Mouse (Mus musculus): ENCODE data around the gene 1810043G02Rik. TPM values are rescaled to one million over a fixed set of nuclear protein-coding genes. Genes with fewer than 3 reads are reported as not detected.
"Not testable (repeated sequence)": the region's sequence is repeated elsewhere in the genome, so short reads cannot be mapped to it uniquely, and the experiment has no call there.

1810043G02Rik gene
- 3.7 and 4.0 TPM in 2 replicates for polyA plus RNA-seq (2015; fragmentation: Nextera tagmentation; extraction: Ambion mirVana)

DNA sequence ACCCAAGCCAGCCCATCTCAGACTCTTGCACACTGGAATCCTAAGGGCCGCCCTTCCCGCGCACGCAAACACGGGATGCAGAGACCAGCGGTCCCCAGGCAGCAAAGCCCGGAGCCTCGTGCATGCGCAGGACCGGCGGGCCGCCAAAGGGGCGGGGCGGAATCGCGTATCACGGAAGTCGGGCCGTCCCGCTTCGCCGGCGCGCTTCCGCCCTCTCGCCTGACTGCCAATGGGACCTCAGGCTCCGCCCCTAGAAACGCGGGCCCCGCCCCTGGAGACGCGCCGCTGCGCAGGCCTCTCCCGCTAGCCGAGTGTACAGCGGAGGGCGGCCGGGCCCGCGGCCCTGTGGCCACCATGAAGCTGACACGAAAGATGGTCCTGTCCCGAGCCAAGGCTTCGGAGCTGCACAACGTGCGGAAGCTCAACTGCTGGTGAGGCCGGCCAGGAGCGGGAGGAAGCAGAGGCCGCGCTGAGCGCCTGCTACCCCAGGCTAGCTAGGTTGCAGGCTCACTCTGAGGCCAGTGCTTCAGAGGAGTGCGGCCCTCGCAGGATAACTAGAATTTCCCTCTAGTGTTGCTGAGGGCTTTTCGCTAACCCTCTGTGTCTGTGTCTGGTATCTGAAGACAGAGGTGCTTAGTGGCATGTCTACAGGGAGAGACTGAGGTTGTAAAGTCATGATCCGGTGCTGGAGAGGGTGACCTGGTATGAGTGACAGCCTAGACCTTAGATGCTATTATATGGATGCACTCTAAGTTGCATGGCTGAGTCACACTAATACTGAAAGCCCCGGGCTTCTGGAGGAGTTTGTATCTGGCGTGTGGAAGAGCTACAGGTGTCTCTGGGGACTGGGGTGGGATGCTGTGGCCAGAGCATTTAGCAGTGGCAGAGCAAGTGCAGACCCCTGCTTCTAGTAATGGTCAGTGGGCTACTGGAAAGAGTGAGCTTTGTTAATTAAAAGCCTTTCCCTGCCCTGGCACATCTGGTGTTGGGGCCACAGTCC, at the start of gene 1810043G02Rik:
Gene 1810043G02Rik (plus strand): TSS at position 174 of the 1,000 bp plus-strand sequence.
- Histone ChIP-seq H3K4me2 (ENCODE audit: low read depth, low read length) (peak within 1 kb of the TSS; percentile 97), H3K4me1 (ENCODE audit: control insufficient read depth, low read depth, low read length) (peaks cover 21% of the 10 kb centered on the region), H3K9me3 (replicated peaks; ENCODE audit: control insufficient read depth, low read length) (no peaks in the 10 kb centered on the region), H3K27ac (ENCODE audit: low read length) (no peak within 1 kb of the TSS), H3K4me3 (ENCODE audit: low read depth, low read length) (peak within 1 kb of the TSS; percentile 74), H3K36me3 (ENCODE audit: control insufficient read depth, insufficient read depth) (no peaks in the 10 kb centered on the region), H3K27me3 (ENCODE audit: control insufficient read depth, insufficient read depth, low read depth, low read length) (no peaks in the 10 kb centered on the region), H3K9ac (ENCODE audit: low read depth, low read length) (peak within 1 kb of the TSS; percentile 74)
- ATAC-seq (ENCODE audit: low read depth), result peak; percentile 96
- 2% methylated on average over 55 of the region's 57 CpGs for WGBS (ENCODE audit: insufficient replicate concordance)

DNA sequence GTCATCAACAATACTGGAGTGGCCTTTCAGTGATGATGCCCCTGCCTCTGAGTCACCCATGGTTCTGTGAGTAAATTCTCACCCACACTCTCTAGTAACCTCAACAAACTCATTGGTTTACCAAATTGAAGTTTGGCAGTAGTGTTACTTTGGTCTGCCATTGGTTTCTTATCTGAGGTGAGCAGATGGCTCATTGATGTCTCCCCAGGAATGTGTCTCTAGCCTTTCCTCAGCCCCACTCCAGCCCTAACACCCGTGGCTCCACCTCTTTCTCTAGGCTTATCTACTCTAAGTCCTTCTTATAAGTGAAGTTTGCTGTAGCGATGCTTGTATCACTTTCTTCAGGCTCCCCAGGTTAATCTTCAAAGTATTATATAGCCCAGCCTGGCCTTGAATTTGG, 38.6 kb upstream of the 1810043G02Rik start:
- no peaks in the 10 kb centered on the region for H3K27me3 ChIP-seq (ENCODE audit: control insufficient read depth, insufficient read depth, low read depth, low read length)
- 19% methylated on average over 2 of the region's 2 CpGs for WGBS (ENCODE audit: insufficient replicate concordance)
- H3K9me3 ChIP-seq (replicated peaks; ENCODE audit: control insufficient read depth, low read length), result no peaks in the 10 kb centered on the region
- H3K4me2 ChIP-seq (ENCODE audit: low read depth, low read length), result no peak overlapping the region
- no peak for ATAC-seq (ENCODE audit: low read depth)
- no peak overlapping the region for H3K4me3 ChIP-seq (ENCODE audit: low read depth, low read length)
- H3K36me3 ChIP-seq (ENCODE audit: control insufficient read depth, insufficient read depth), result no peaks in the 10 kb centered on the region
- H3K9ac ChIP-seq (ENCODE audit: low read depth, low read length), result no peak overlapping the region
- H3K4me1 ChIP-seq (ENCODE audit: control insufficient read depth, low read depth, low read length), result no peaks in the 10 kb centered on the region
- H3K27ac ChIP-seq (ENCODE audit: low read length), result no peak overlapping the region

DNA sequence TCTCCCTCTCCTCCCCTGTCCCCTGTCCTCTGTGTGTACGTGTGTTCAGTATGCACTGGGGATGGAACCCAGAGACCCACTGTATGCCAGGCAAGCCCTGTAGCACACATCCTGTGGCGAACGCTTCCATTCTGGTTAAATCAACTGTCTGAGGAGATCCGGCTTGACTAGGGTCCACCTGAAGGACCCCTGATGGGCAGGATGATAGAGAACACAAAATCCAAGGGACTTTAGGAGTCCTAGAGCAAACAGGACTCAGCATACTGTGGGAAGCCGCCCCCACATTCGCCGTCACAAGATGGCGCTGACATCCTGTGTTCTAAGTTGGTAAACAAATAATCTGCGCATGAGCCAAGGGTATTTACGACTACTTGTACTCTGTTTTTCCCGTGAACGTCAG, 27.9 kb upstream of the 1810043G02Rik start:
- ATAC-seq (ENCODE audit: low read depth); H3K36me3 ChIP-seq (ENCODE audit: control insufficient read depth, insufficient read depth): not testable (repeated sequence)
- 76% methylated on average over 8 of the region's 12 CpGs for WGBS (ENCODE audit: insufficient replicate concordance)

DNA sequence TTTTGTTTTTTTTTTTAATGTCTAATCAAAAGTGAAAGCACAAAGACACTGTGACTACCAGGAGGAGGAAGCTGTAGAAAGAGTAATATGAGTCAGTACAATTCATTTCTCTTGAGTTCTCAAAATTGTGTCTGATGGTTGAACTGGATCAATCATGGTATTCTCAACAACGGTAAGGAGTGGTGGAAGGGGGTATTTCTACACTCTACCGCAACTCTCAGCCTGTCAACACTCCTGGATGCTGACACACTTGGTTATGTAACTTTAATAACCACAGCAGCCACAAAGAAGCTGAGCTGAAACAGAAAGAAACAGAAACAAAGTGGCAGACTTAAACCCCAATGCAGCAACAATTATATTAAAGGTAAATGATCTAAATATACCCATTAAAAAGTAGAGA, 15.6 kb upstream of the 1810043G02Rik start:
- H3K27ac ChIP-seq (ENCODE audit: low read length), result no peak overlapping the region

More for the DNA sequence above, 27.9 kb upstream of the 1810043G02Rik start:
- not testable (repeated sequence) for H3K4me3 ChIP-seq (ENCODE audit: low read depth, low read length); H3K27ac ChIP-seq (ENCODE audit: low read length); H3K4me2 ChIP-seq (ENCODE audit: low read depth, low read length); H3K4me1 ChIP-seq (ENCODE audit: control insufficient read depth, low read depth, low read length); H3K9me3 ChIP-seq (replicated peaks; ENCODE audit: control insufficient read depth, low read length); H3K9ac ChIP-seq (ENCODE audit: low read depth, low read length); H3K27me3 ChIP-seq (ENCODE audit: control insufficient read depth, insufficient read depth, low read depth, low read length)

DNA sequence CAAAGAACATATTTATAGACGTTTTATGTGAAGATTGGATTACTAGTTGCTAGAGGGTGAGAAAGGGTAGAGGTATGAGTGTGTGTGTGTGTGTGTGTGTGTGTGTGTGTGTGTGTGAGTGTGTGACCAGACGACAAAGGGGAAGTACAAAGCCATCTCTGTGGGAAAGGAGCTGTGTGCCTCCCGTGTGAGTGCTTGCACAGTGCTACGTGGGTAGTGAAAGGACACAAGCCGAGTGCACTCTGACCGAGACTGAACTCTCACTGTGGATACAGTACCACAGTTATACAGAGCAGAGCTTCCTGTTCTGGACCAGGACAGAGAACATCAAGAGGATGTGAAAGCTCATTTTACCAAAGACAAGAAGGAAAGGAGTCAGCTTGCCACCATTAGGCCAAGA, 14.4 kb upstream of the 1810043G02Rik start:
- H3K9me3 ChIP-seq (replicated peaks; ENCODE audit: control insufficient read depth, low read length), result no peaks in the 10 kb centered on the region
- no peaks in the 10 kb centered on the region for H3K36me3 ChIP-seq (ENCODE audit: control insufficient read depth, insufficient read depth)
- H3K4me1 ChIP-seq (ENCODE audit: control insufficient read depth, low read depth, low read length), result no peaks in the 10 kb centered on the region
- no peak overlapping the region for H3K9ac ChIP-seq (ENCODE audit: low read depth, low read length)
- H3K27me3 ChIP-seq (ENCODE audit: control insufficient read depth, insufficient read depth, low read depth, low read length), result peaks cover 3% of the 10 kb centered on the region
- no peak overlapping the region for H3K4me3 ChIP-seq (ENCODE audit: low read depth, low read length)
- H3K27ac ChIP-seq (ENCODE audit: low read length), result no peak overlapping the region
- ATAC-seq (ENCODE audit: low read depth), result peak; percentile 67
- no peak overlapping the region for H3K4me2 ChIP-seq (ENCODE audit: low read depth, low read length)
- WGBS (ENCODE audit: insufficient replicate concordance), result 25% methylated on average over 6 of the region's 6 CpGs

More for the DNA sequence above, 15.6 kb upstream of the 1810043G02Rik start:
- Histone ChIP-seq H3K4me3 (ENCODE audit: low read depth, low read length) (no peak overlapping the region), H3K9ac (ENCODE audit: low read depth, low read length) (no peak overlapping the region), H3K4me1 (ENCODE audit: control insufficient read depth, low read depth, low read length) (no peaks in the 10 kb centered on the region), H3K27me3 (ENCODE audit: control insufficient read depth, insufficient read depth, low read depth, low read length) (no peaks in the 10 kb centered on the region), H3K36me3 (ENCODE audit: control insufficient read depth, insufficient read depth) (no peaks in the 10 kb centered on the region), H3K4me2 (ENCODE audit: low read depth, low read length) (no peak overlapping the region), H3K9me3 (replicated peaks; ENCODE audit: control insufficient read depth, low read length) (no peaks in the 10 kb centered on the region)
- 28% methylated on average over 2 of the region's 2 CpGs for WGBS (ENCODE audit: insufficient replicate concordance)
- ATAC-seq (ENCODE audit: low read depth), result no peak

DNA sequence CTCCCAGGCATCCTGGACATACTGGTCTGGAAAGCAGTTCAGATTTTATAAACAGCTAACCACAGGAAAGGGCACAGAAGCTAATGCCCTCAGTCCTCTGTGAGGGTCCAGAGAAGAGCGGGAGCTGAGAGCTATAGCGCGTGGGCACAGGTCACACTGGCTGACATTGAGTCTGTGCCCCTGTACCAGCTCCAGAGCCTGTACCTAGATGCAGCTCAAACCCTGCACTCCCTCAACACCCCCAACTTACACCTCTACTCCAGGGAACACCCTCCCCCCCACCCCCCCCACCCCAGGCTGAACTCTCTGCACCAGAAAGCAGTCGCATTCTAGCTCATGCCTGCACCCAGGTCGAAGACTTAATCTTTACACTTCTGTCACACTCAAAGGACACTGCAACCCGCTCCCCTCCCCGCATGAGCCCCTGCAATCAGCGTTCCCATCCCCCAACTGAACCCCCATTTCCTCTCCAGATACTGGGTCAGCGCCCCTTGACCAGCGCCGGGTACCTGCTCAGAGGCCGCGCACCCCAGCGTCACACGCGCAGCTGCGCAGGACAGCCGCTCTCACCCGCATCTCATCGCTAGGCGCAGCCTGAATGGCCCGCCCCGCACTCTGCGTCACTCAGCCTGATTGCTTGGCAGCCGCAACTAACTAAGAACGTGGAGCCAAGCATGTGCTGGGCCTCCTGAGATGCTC, 8.9 kb upstream of the 1810043G02Rik start:
- peaks cover 17% of the 10 kb centered on the region for H3K27me3 ChIP-seq (ENCODE audit: control insufficient read depth, insufficient read depth, low read depth, low read length)
- peak overlapping the region; percentile 32 for H3K4me2 ChIP-seq (ENCODE audit: low read depth, low read length)
- ATAC-seq (ENCODE audit: low read depth), result 0 out of 2 replicates have a peak, but pooled peaks have one; percentile 12
- no peaks in the 10 kb centered on the region for H3K36me3 ChIP-seq (ENCODE audit: control insufficient read depth, insufficient read depth)
- H3K27ac ChIP-seq (ENCODE audit: low read length), result no peak overlapping the region; the same call in 1 of the 2 replicates
- H3K4me1 ChIP-seq (ENCODE audit: control insufficient read depth, low read depth, low read length), result no peaks in the 10 kb centered on the region; the same call in 1 of the 2 replicates
- no peak overlapping the region for H3K9ac ChIP-seq (ENCODE audit: low read depth, low read length)
- WGBS (ENCODE audit: insufficient replicate concordance), result 6% methylated on average over 26 of the region's 26 CpGs
- H3K4me3 ChIP-seq (ENCODE audit: low read depth, low read length), result 0 out of 2 replicates have a peak overlapping the region, but pooled peaks have one; percentile 1
- no peaks in the 10 kb centered on the region for H3K9me3 ChIP-seq (replicated peaks; ENCODE audit: control insufficient read depth, low read length)

DNA sequence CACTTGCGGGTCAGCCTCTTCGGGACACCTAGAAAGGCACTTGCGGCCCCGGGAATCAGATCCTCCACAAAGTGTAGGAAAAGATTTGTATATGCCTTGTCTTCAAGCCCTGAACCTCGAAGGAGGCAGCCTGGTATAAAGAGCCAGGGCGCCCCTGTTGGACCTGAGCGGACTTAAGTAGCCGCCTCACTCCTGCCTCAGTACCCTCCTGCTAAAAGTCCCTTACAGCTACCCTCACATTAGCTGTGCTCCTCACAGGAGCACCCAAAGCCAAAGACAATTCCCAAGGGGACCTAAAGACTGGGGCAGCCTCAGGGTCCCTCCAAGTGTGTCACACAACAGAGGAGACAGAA, 8.4 kb upstream of the 1810043G02Rik start:
- Histone ChIP-seq H3K4me1 (ENCODE audit: control insufficient read depth, low read depth, low read length) (peaks cover 3% of the 10 kb centered on the region), H3K9ac (ENCODE audit: low read depth, low read length) (no peak overlapping the region), H3K4me3 (ENCODE audit: low read depth, low read length) (0 out of 2 replicates have a peak overlapping the region, but pooled peaks have one; percentile 1), H3K9me3 (replicated peaks; ENCODE audit: control insufficient read depth, low read length) (no peaks in the 10 kb centered on the region), H3K27ac (ENCODE audit: low read length) (peak overlapping the region; percentile 25), H3K36me3 (ENCODE audit: control insufficient read depth, insufficient read depth) (no peaks in the 10 kb centered on the region), H3K27me3 (ENCODE audit: control insufficient read depth, insufficient read depth, low read depth, low read length) (peaks cover 17% of the 10 kb centered on the region), H3K4me2 (ENCODE audit: low read depth, low read length) (peak overlapping the region; percentile 32)
- no peak for ATAC-seq (ENCODE audit: low read depth)
- WGBS (ENCODE audit: insufficient replicate concordance), result 9% methylated on average over 8 of the region's 8 CpGs

DNA sequence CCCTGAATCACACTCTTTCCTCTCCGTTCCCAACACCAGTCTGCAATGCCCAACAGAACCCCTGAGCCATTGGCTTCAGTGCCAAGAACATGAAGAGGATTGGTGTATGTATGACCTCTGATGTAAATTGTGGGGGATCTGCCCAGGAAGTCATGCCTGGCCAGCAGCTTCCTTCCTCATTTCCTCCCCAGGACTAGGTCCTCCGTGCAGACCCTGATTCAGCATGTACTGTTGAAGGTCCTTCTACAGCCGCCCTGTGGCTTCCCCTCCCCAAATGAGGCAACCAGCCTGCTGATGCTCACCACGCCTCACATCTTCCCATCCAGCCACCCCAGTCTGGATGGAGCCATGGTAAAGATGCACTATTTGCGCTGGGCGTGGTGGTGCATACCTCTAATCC, 7.8 kb upstream of the 1810043G02Rik start, which contains the start of gene Trpm2:
Gene Trpm2 (minus strand): TSS at position 83 of the 400 bp plus-strand sequence.
- Histone ChIP-seq H3K4me2 (ENCODE audit: low read depth, low read length) (peak within 1 kb of the TSS; percentile 32), H3K9me3 (replicated peaks; ENCODE audit: control insufficient read depth, low read length) (no peaks in the 10 kb centered on the region), H3K4me3 (ENCODE audit: low read depth, low read length) (0 out of 2 replicates have a peak within 1 kb of the TSS, but pooled peaks have one; percentile 1), H3K36me3 (ENCODE audit: control insufficient read depth, insufficient read depth) (no peaks in the 10 kb centered on the region), H3K27ac (ENCODE audit: low read length) (peak within 1 kb of the TSS; percentile 25), H3K4me1 (ENCODE audit: control insufficient read depth, low read depth, low read length) (peaks cover 8% of the 10 kb centered on the region), H3K9ac (ENCODE audit: low read depth, low read length) (no peak within 1 kb of the TSS), H3K27me3 (ENCODE audit: control insufficient read depth, insufficient read depth, low read depth, low read length) (peaks cover 17% of the 10 kb centered on the region)
- ATAC-seq (ENCODE audit: low read depth), result peak; percentile 53; the same call in 1 of the 2 replicates
- WGBS (ENCODE audit: insufficient replicate concordance), result 19% methylated on average over 6 of the region's 6 CpGs
